Mouse (Mus musculus) liver, embryonic 11.5 days (tissue): ENCODE measurements around the gene Gm20765. TPM values are rescaled to one million over a fixed set of nuclear protein-coding genes. Genes with fewer than 3 reads are reported as not detected.

Experiments used
- ATAC-seq: fragments of 200-750 bp; cut with Nextera tagmentation; replicated peaks from 2 replicates; pipeline ENCODE4 v1.8.0; 2017; ENCODE audit warnings: moderate number of reproducible peaks, mild to moderate bottlenecking, moderate TSS enrichment, moderate library complexity; ENCODE audit not compliant: low FRiP score
- DNase-seq: peaks from one replicate; pipeline ENCODE4 v3.0.0-alpha.2; 2017; ENCODE audit warnings: low spot score
- H3K27ac ChIP-seq: fragments of 300-500 bp; sonication (generic); 2 replicates; pipeline ENCODE4 v1.5.1; 2014; ENCODE audit warnings: mild to moderate bottlenecking, low read depth, low read length, control low read depth
- H3K27me3 ChIP-seq: fragments of 300-500 bp; sonication (generic); replicated peaks from 2 replicates; pipeline ENCODE4 v1.6.1; 2014; ENCODE audit warnings: low read length, mixed read lengths; ENCODE audit not compliant: control insufficient read depth, insufficient read depth
- H3K36me3 ChIP-seq: fragments of 300-500 bp; sonication (generic); 2 replicates; pipeline ENCODE4 v1.6.1; 2014; ENCODE audit warnings: mild to moderate bottlenecking, low read length, moderate library complexity, mixed read lengths; ENCODE audit not compliant: control insufficient read depth, insufficient read depth
- H3K4me1 ChIP-seq: fragments of 300-500 bp; sonication (generic); replicated peaks from 2 replicates; pipeline ENCODE4 v1.6.1; 2014; ENCODE audit warnings: low read length, mixed read lengths; ENCODE audit not compliant: control insufficient read depth, insufficient read depth
- H3K4me2 ChIP-seq: fragments of 300-500 bp; sonication (generic); 2 replicates; pipeline ENCODE4 v1.6.1; 2014; ENCODE audit warnings: mild to moderate bottlenecking, control low read depth, moderate library complexity
- H3K4me3 ChIP-seq: fragments of 300-500 bp; sonication (generic); 2 replicates; pipeline ENCODE4 v1.5.1; 2014; ENCODE audit warnings: low read depth, low read length, control low read depth
- H3K9ac ChIP-seq: fragments of 300-500 bp; sonication (generic); 2 replicates; pipeline ENCODE4 v1.6.1; 2014; ENCODE audit warnings: low read depth, low read length, control low read depth
- H3K9me3 ChIP-seq: fragments of 300-500 bp; sonication (generic); 2 replicates; pipeline ENCODE4 v1.6.1; 2016; ENCODE audit warnings: low read length, inconsistent platforms, mixed read lengths; ENCODE audit not compliant: control insufficient read depth
- WGBS: fragments of 180-500 bp; shearing (Covaris S2); extraction: QIAGEN DNeasy Blood & Tissue Kit; methylation state at CpG from one replicate; pipeline ENCODE4 v1.1.7; 2014; 5-methylcytosine and 5-hydroxymethylcytosine counted together
- polyA plus RNA-seq: library from polyadenylated mRNA; unstranded; fragments of >200 nt; fragmentation: Nextera tagmentation; extraction: Ambion mirVana; gene quantifications from 2 replicates; pipeline ENCODE4 v1.2.1, GENCODE M21; 2014

Gm20765 gene
- polyA plus RNA-seq, 1 experiment from 2014 or later, result not detected

DNA sequence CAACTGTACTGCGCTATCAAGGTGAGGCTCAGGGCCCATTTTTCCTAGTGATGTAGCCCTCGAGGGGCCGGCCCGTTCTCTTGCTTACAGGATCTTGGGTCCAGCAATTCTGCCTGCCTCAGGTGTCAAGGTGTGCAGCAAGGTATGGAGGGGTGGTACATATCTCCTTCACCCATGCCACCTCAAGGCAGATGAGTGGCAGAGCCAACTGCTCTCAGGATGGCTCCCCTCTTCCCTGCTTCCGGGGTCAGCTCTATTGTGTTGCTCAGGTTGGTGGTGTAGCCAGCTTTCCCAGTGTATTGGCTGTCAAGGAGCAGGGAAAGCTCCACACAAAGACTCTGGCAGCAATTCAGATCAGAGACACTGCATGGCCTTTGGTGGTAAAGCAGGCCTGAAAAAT, 29.2 kb downstream of the Gm20765 start:
- DNase-seq (no peak), ATAC-seq (no peak)
- Histone ChIP-seq H3K27me3 (no peaks in the 10 kb centered on the region), H3K27ac (no peak overlapping the region), H3K4me2 (no peak overlapping the region), H3K36me3 (no peaks in the 10 kb centered on the region), H3K9ac (no peak overlapping the region), H3K4me3 (no peak overlapping the region), H3K4me1 (no peaks in the 10 kb centered on the region), H3K9me3 (no peaks in the 10 kb centered on the region)
- 89% methylated on average over 5 of the region's 5 CpGs for WGBS

DNA sequence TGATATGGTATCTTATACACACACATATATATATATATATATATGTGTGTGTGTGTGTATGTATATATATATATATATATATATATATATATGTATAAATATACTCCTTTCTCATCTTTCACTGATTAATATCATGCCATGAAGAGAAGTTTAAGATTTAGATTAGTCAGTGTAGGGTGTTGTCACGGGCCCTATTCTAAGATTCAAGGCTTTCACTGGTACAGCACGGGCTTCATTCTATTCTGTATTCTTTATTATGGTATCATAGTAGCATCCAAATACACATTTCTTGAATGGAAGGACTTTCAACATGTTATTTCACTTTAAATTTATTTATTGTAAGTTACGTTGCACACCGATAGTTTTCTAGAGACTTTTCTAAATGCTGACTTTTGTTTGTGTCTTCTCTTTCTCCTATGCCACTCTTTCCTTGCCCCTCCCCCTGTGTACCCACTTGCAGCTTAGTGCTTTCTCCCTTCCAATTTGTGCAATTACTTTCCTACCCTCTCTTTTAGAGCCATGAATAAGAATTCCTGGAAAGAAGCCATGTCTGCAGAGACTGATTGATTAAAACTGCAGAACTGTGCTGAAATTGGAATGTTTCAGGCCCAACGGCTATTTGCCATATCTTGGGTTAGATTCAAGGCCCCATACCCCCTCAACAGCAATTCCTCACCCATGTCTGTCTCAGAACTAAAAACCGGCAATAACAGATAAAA, 35.1 kb downstream of the Gm20765 start:
- Histone ChIP-seq H3K9me3 (no peaks in the 10 kb centered on the region), H3K4me1 (no peaks in the 10 kb centered on the region), H3K4me2 (no peak overlapping the region), H3K27ac (no peak overlapping the region; the same call in 1 of the 2 replicates), H3K27me3 (no peaks in the 10 kb centered on the region), H3K4me3 (no peak overlapping the region), H3K9ac (no peak overlapping the region), H3K36me3 (no peaks in the 10 kb centered on the region)
- WGBS, result 75% methylated on average over 6 of the region's 6 CpGs
- DNase-seq (no peak), ATAC-seq (no peak)

Other genes with a start within 250 kb of the Gm20765 start
- gene Gm21293, start 42.5 kb upstream of the Gm20765 start, polyA plus RNA-seq, result not detected in 2 replicates
- not detected in 2 replicates for gene Gm6763, start 34.0 kb upstream of the Gm20765 start, polyA plus RNA-seq
- not detected in 2 replicates for gene Gm8764, start 25.5 kb upstream of the Gm20765 start, polyA plus RNA-seq
- gene Gm21304, start 17.0 kb upstream of the Gm20765 start, polyA plus RNA-seq, result not detected in 2 replicates
- gene Gm21312, start 8.5 kb upstream of the Gm20765 start, polyA plus RNA-seq, result not detected in 2 replicates
- gene Gm4340, start 8.5 kb downstream of the Gm20765 start, polyA plus RNA-seq, result not detected in 2 replicates